Mouse (Mus musculus) gastrocnemius, postnatal 25 days (tissue): ENCODE measurements around the gene Kirrel3. TPM values are rescaled to one million over a fixed set of nuclear protein-coding genes. Genes with fewer than 3 reads are reported as not detected.

Source experiments
- DNase-seq: peaks from one replicate; pipeline ENCODE4 v3.0.0; 2022
- total RNA-seq, 2 experiments: library from RNA; stranded (reverse); gene quantifications; 1 replicate in 1 of 2; 2 replicates in 1 of 2; pipeline ENCODE4 v1.2.3; 2021

Kirrel3 gene
- total RNA-seq, 2 experiments from 2014 or later = 0.59 to 1.1 TPM

DNA sequence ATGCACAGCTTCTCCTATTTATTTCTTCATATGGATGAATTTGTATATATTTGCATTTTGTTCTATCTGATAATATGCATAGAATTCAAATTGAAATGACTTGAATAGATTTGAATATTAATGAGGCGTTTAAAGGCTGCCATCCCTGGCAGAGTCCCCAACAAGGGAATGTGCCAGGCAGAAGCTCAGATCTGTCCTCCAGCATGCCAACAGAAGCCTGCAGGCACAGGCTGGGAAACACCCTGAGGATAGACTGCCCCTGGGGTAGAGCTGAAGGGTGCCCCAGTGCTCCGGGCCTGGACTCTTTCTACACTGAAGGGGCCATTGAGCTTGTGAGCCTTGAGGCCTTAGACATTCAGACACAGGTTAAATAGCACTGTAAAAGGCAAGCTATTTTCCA, 21.5 kb downstream of the Kirrel3 start:
- no peak for DNase-seq

GRCm38 (mm10) chr9:34518861-34519260, 33.2 kb downstream of the Kirrel3 start:
- no peak for DNase-seq

- no peak for DNase-seq
Observed at GRCm38 (mm10) chr9:34520234-34520950, 34.7 kb downstream of the Kirrel3 start.

GRCm38 (mm10) chr9:34525695-34526094, 40.0 kb downstream of the Kirrel3 start:
- no peak for DNase-seq

- no peak for DNase-seq
Observed at GRCm38 (mm10) chr9:34538591-34539335, 53.1 kb downstream of the Kirrel3 start.

- no peak for DNase-seq
Observed at GRCm38 (mm10) chr9:34541908-34542307, 56.2 kb downstream of the Kirrel3 start.

- no peak for DNase-seq
Observed at GRCm38 (mm10) chr9:34555699-34556098, 70.0 kb downstream of the Kirrel3 start.

DNA sequence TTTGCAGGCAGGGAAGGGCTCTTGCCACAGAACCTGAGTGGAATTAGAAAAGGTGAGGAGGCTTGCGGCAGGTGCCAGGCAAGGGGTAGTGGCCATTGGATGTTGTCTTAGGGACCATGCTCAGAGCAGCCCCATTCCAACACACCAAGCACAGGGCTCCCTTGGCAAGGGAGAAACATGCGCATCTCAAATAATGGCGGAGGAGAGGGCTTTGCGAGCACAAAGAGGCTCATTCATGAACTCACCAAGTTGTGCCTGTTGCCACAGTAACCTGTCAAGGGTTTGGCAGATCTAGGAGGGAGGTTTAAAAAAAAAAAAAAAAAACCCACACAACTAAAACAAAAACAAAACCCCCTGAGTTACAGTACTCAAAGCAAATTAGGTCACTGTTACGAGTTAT, 72.2 kb downstream of the Kirrel3 start:
- no peak for DNase-seq

- no peak for DNase-seq
Observed at GRCm38 (mm10) chr9:34558291-34558899, 72.7 kb downstream of the Kirrel3 start.

- DNase-seq = no peak
Observed at GRCm38 (mm10) chr9:34559102-34559501, 73.4 kb downstream of the Kirrel3 start.

DNA sequence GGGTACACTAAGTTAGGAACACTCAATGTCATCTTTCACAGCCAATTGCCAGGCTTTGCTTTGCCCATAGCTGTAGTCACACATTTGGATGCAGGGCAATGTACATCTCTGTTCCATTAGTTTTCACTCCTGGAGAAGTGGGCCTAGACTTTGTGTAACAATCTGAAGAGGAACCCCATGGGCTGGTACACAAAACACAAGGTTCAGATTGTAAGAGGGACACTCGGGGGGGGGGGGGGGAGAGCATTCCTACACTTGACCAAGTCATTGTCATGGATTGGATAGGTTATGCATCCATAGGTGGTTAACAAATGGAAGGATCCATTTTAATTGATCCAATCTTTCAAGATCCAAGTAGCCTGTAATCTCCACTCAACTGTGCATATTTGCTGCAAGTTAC, 75.6 kb downstream of the Kirrel3 start:
- DNase-seq = no peak

DNA sequence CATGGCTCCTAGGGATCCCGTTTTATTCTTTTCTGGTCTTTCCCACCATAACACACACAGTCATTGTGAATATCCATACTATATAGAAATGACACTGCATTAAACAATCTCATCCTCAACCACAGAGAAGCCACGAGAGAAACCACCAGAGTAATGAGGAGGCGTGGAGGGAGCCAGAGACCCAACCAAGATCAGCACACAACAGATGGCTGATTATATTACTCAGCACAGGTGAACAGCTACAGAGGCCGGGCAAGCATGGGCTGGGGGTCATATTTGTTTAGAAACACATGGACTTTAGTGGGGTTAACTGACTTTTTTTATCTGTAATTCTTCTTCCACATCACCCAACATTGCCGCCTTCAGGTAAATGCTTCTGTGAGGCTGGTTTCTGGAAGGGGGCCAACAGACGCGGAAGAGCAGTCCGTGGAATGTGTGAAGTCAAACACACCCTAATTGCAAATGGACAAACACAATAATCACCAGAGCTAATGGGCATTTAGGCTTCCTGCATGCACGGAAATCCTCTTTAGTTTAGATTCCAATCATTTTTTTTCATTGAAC, 76.8 kb downstream of the Kirrel3 start:
- DNase-seq = no peak

DNA sequence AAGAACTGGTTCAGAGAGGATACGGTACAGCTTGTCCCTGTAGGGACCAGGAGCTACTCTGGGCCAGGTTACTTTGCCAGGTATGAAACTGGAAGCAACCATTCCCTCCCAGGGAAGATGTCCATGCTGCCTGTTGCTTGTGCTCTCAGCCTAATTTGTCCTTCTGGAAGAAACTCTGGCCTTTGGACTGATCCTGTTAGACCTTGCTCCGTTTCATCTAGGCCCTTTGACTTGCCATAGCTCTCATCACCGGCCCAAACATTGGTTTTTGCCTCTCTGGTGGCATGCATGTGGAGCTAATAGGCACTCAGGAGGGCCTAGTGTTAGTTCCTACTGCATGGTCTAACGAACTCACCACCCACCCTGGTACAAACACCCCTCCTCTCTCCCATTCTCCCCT, 88.2 kb downstream of the Kirrel3 start:
- DNase-seq = no peak

- DNase-seq = no peak
Observed at GRCm38 (mm10) chr9:34574611-34575010, 88.9 kb downstream of the Kirrel3 start.

- DNase-seq = no peak
Observed at GRCm38 (mm10) chr9:34579174-34579573, 93.5 kb downstream of the Kirrel3 start.

- DNase-seq = no peak
Observed at GRCm38 (mm10) chr9:34580059-34580458, 94.4 kb downstream of the Kirrel3 start.

DNA sequence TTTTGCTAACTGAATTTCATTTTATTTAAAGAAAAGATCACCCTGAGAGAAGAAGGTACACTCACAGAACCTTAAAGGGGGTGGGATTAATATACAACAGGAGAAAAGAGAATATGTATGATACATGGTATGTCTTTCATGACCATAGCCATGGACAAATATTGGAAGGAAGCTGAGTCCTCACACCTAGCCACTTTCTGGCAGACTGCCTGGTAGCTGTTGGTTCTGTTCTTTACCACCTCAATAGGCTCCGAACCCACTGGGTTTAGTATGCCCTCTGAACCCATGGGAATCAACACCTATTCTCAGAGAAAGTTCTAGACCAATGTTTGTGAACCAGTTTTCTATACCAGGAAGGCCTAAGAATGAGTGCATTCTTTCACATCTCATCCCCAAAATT, 96.8 kb downstream of the Kirrel3 start:
- DNase-seq = no peak

DNA sequence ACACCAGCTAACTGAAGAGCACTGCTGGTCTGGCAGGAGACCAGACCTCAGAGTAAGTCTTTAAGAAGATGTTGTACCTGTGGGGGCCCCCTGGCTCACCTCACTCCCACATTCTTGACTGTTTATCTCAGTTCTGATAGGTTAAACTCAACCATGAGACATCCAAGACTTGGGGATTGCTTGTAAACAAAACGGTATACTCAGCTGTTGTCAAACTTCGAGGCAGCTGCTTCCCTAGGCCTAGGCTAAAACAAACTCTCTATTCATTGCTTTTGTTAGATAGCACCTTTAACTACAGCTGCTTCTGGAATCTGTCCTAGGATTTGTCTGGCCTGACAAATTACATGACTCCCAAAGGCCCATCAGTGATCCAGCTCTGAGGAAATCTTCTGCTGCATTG, 99.8 kb downstream of the Kirrel3 start:
- DNase-seq = no peak

DNA sequence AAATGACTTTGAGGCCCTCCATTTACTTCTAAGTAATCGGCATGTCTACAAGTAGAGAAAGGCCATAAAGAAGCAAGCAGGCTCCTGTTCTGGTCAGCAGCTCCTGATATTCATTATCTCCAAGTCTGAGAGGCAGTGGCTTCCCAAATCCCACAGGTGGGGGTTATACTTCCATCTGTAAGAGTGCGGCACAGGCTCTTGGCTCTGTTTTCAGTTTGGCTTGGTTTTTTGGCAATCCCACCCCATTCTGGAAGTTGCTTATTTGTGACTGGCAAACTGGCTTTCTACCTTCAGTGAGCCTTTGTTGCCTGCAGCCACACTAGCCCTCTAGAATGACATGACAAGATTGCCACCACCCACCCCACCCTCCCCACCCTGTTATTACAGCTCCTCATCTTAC, 100.4 kb downstream of the Kirrel3 start:
- DNase-seq = no peak

GRCm38 (mm10) chr9:34589799-34590198, 104.1 kb downstream of the Kirrel3 start:
- DNase-seq = no peak

- no peak for DNase-seq
Observed at GRCm38 (mm10) chr9:34592073-34592610, 106.4 kb downstream of the Kirrel3 start.

- DNase-seq = no peak
Observed at GRCm38 (mm10) chr9:34593889-34594288, 108.2 kb downstream of the Kirrel3 start.

DNA sequence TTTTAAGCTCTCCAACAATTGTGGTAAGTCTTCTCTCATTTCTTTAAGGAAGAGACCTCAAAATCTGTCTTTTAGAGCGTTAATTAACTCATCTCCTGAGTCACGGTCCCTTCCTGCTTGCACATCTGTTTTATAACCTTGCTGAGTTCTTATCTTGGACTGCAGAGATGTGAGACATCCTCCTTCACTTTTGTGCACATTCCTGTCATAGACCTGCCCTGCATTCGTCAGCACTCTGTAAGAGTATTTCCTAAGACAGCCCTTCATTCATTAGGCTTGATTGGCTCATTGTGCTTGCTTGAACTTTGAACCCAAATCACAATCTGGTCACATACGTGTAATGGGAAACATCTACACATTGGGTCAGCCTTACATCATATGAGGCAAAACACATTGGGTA, 114.6 kb downstream of the Kirrel3 start:
- DNase-seq = no peak
